Comparison of ENCODE assay signal across 8 mouse cellular contexts in genomic region chr10:19167641-19168271, GRCm38 (mm10).
DNase-seq lines count a peak whose midpoint lies in the region; ATAC-seq lines count a peak whose summit lies in the region.

No protein-coding gene starts in this region.

- DNase-seq in neural tube, embryonic 10.5 days (ENCODE audit: extremely low spot score, low spot score): peak; percentile 23
- peak; percentile 22 to 40 for DNase-seq in heart, adult 18-20 months
- peak; percentile 24 for DNase-seq in liver
- no peak for DNase-seq in urinary bladder, adult 18-20 months (ENCODE audit: low spot score in 2 of 2)
- no peak for DNase-seq in cerebellum, postnatal 4 days (ENCODE audit: low spot score in 2 of 2)

- no peaks in the 10 kb centered on the region for H3K4me1 ChIP-seq in neural tube, embryonic 15.5 days

- no peaks in the 10 kb centered on the region for H3K36me3 ChIP-seq in neural tube, embryonic 15.5 days

- 29% methylated on average over 8 of the region's 8 CpGs for WGBS in neural tube, embryonic 15.5 days

- no peak overlapping the region for H3K4me3 ChIP-seq in neural tube, embryonic 15.5 days (replicated peaks)

- H3K27ac ChIP-seq in neural tube, embryonic 15.5 days (replicated peaks): no peak overlapping the region

- H3K9ac ChIP-seq in neural tube, embryonic 15.5 days (replicated peaks): no peak overlapping the region

- ATAC-seq in neural tube, embryonic 15.5 days (ENCODE audit: low FRiP score): no peak
- peak; percentile 34; the same call in 1 of the 2 replicates for ATAC-seq in monocyte, adult 5-6 weeks (replicated peaks; ENCODE audit: insufficient number of reproducible peaks, low FRiP score, low TSS enrichment, poor library complexity, severe bottlenecking)
- ATAC-seq in frontal cortex, adult (ENCODE audit: low TSS enrichment): no peak; the same call in 1 of the 2 replicates

- H3K9me3 ChIP-seq in neural tube, embryonic 15.5 days (replicated peaks): no peaks in the 10 kb centered on the region

- no peaks in the 10 kb centered on the region for H3K27me3 ChIP-seq in neural tube, embryonic 15.5 days (replicated peaks)

- H3K4me2 ChIP-seq in neural tube, embryonic 15.5 days: no peak overlapping the region

Comparison
In these comparisons a context has a peak if more than half of its experiments do, and no peak if none do; other contexts are left out.
1. DNase-seq: peak in neural tube, embryonic 10.5 days (single experiment), heart, adult 18-20 months (2 of 2) and liver (single experiment); none in urinary bladder, adult 18-20 months (0 of 2) and cerebellum, postnatal 4 days (0 of 2).